Comparison of ENCODE assay signal across 8 mouse cellular contexts in genomic region chr5:38038274-38038673, GRCm38 (mm10). TPM values are rescaled to one million over a fixed set of nuclear protein-coding genes. Genes with fewer than 3 reads are reported as not detected.
DNase-seq lines count a peak whose midpoint lies in the region; ATAC-seq and TF ChIP-seq lines count a peak whose summit lies in the region.

No protein-coding gene starts in this region.

- 17% methylated on average over 9 of the region's 9 CpGs for WGBS in bone marrow, adult 2 months
- 19% methylated on average over 9 of the region's 9 CpGs for WGBS in forebrain, embryonic 14.5 days
- WGBS in kidney, postnatal 0 days: 23% methylated on average over 9 of the region's 9 CpGs
- WGBS in midbrain, embryonic 13.5 days: 22% methylated on average over 9 of the region's 9 CpGs

- no peak for TF ChIP-seq POLR2A in bone marrow, adult 2 months (IDR thresholded peaks at IDR 0.05; ENCODE audit: borderline replicate concordance, control insufficient read depth, low read depth, low read length)

- DNase-seq in kidney, adult 11 months: peak; percentile 15
- DNase-seq in kidney, adult 8-10 months: no peak
- peak; percentile 6 for DNase-seq in forebrain, embryonic 14.5 days (ENCODE audit: low spot score)
- no peak for DNase-seq in kidney, postnatal 0 days (ENCODE audit: low spot score)
- DNase-seq in urinary bladder, postnatal 10 days (ENCODE audit: low spot score): no peak
- DNase-seq in adrenal gland, postnatal 25 days: no peak

- peak overlapping the region; percentile 87 for H3K4me2 ChIP-seq in forebrain, embryonic 14.5 days (ENCODE audit: low read length)
- H3K4me2 ChIP-seq in kidney, postnatal 0 days (ENCODE audit: low read length): peak overlapping the region; percentile 70
- H3K4me2 ChIP-seq in midbrain, embryonic 13.5 days (replicated peaks): peak overlapping the region; percentile 81

- no peaks in the 10 kb centered on the region for H3K9me3 ChIP-seq in forebrain, embryonic 14.5 days (replicated peaks; ENCODE audit: control insufficient read depth, low read length)
- H3K9me3 ChIP-seq in kidney, postnatal 0 days (replicated peaks; ENCODE audit: low read length): no peaks in the 10 kb centered on the region
- no peaks in the 10 kb centered on the region for H3K9me3 ChIP-seq in midbrain, embryonic 13.5 days

- H3K4me1 ChIP-seq in bone marrow, adult 2 months (ENCODE audit: control insufficient read depth, insufficient read depth, low read length): no peaks in the 10 kb centered on the region; the same call in 1 of the 2 replicates
- peaks cover 10% of the 10 kb centered on the region; the same call in 1 of the 2 replicates for H3K4me1 ChIP-seq in forebrain, embryonic 14.5 days (ENCODE audit: control insufficient read depth, insufficient read depth, low read length)
- H3K4me1 ChIP-seq in kidney, postnatal 0 days (replicated peaks; ENCODE audit: insufficient read depth, low read length): no peaks in the 10 kb centered on the region
- peaks cover 21% of the 10 kb centered on the region for H3K4me1 ChIP-seq in midbrain, embryonic 13.5 days (replicated peaks)

- TF ChIP-seq CTCF in bone marrow, adult 2 months (IDR thresholded peaks at IDR 0.05; ENCODE audit: control insufficient read depth, insufficient read depth, low read length): no peak
- no peak for TF ChIP-seq CTCF in kidney, postnatal 0 days (IDR thresholded peaks at IDR 0.05; ENCODE audit: low read depth)

- H3K27ac ChIP-seq in bone marrow, adult 2 months (ENCODE audit: control insufficient read depth, insufficient read depth, low read depth, low read length, poor library complexity): no peak overlapping the region
- H3K27ac ChIP-seq in forebrain, embryonic 14.5 days (ENCODE audit: low read depth, low read length): no peak overlapping the region
- H3K27ac ChIP-seq in kidney, postnatal 0 days: no peak overlapping the region
- H3K27ac ChIP-seq in midbrain, embryonic 13.5 days: no peak overlapping the region

- no peaks in the 10 kb centered on the region for H3K36me3 ChIP-seq in forebrain, embryonic 14.5 days (ENCODE audit: control insufficient read depth, insufficient read depth, low read length)
- no peaks in the 10 kb centered on the region; the same call in 1 of the 2 replicates for H3K36me3 ChIP-seq in kidney, postnatal 0 days (ENCODE audit: insufficient read depth, low read length)
- peaks cover 5% of the 10 kb centered on the region; the same call in 1 of the 2 replicates for H3K36me3 ChIP-seq in midbrain, embryonic 13.5 days

- peak overlapping the region; percentile 78 for H3K9ac ChIP-seq in forebrain, embryonic 14.5 days (ENCODE audit: low read length)
- peak overlapping the region; percentile 91 for H3K9ac ChIP-seq in kidney, postnatal 0 days (ENCODE audit: low read depth, low read length)
- H3K9ac ChIP-seq in midbrain, embryonic 13.5 days (replicated peaks): peak overlapping the region; percentile 79

- no peaks in the 10 kb centered on the region for H3K27me3 ChIP-seq in forebrain, embryonic 14.5 days (replicated peaks; ENCODE audit: control insufficient read depth, insufficient read depth, low read length)
- no peaks in the 10 kb centered on the region for H3K27me3 ChIP-seq in kidney, postnatal 0 days (ENCODE audit: insufficient read depth, low read length)
- peaks cover 6% of the 10 kb centered on the region; the same call in 1 of the 2 replicates for H3K27me3 ChIP-seq in midbrain, embryonic 13.5 days

- peak; percentile 1; the same call in 1 of the 2 replicates for ATAC-seq in forebrain, embryonic 14.5 days
- ATAC-seq in kidney, postnatal 0 days (replicated peaks; ENCODE audit: low FRiP score, low read depth): no peak
- no peak for ATAC-seq in midbrain, embryonic 13.5 days

- peak overlapping the region; percentile 11 for H3K4me3 ChIP-seq in bone marrow, adult 2 months (replicated peaks; ENCODE audit: control insufficient read depth, low read depth, low read length)
- H3K4me3 ChIP-seq in forebrain, embryonic 14.5 days (ENCODE audit: low read depth, low read length): peak overlapping the region; percentile 83
- H3K4me3 ChIP-seq in kidney, postnatal 0 days (replicated peaks; ENCODE audit: low read depth, low read length): peak overlapping the region; percentile 92
- peak overlapping the region; percentile 59 for H3K4me3 ChIP-seq in midbrain, embryonic 13.5 days (replicated peaks)

RNA-seq across cellular contexts. Expression of gene Stx18, which starts 0.3 kb away (rescaled TPM):
- 7.1 and 11.9 TPM in 2 replicates for polyA plus RNA-seq in bone marrow, adult 2 months (2011; ENCODE audit: insufficient read depth, insufficient read length, low replicate concordance, missing spikeins)
- polyA plus RNA-seq in forebrain, embryonic 14.5 days (2014; fragmentation: Nextera tagmentation; extraction: Ambion mirVana): 39.6 and 45.0 TPM in 2 replicates
- polyA plus RNA-seq in kidney, postnatal 0 days (2015; fragmentation: Nextera tagmentation; extraction: Ambion mirVana): 45.9 and 46.6 TPM in 2 replicates
- 34.9 and 36.5 TPM in 2 replicates for polyA plus RNA-seq in midbrain, embryonic 13.5 days (2015; fragmentation: Nextera tagmentation; extraction: Ambion mirVana)
- total RNA-seq in adrenal gland, postnatal 25 days (2021): 30.4 and 32.7 TPM in 2 replicates

Comparison
In these comparisons a context has a peak if more than half of its experiments do, and no peak if none do; other contexts are left out.
1. DNase-seq: peak in kidney, adult 11 months (single experiment) and forebrain, embryonic 14.5 days (single experiment); none in kidney, adult 8-10 months (0 of 2), kidney, postnatal 0 days (single experiment), urinary bladder, postnatal 10 days (single experiment) and adrenal gland, postnatal 25 days (single experiment).
2. H3K4me3 ChIP-seq: peak in every context shown above with its lines; median percentile 92 in kidney, postnatal 0 days; 83 in forebrain, embryonic 14.5 days; 59 in midbrain, embryonic 13.5 days; 11 in bone marrow, adult 2 months.
3. Peak in every context shown above with its lines, with median percentiles within 50 percentile points of each other: H3K4me2 ChIP-seq and H3K9ac ChIP-seq.